Mouse (Mus musculus) G1E (cell line): ENCODE measurements around the gene Afdn.

Experiments used
- CTCF ChIP-seq: IDR thresholded peaks from 2 replicates; pipeline ENCODE4 v1.5.1; 2012; ENCODE audit warnings: low read depth, low read length, inconsistent platforms, mixed read lengths
- GATA1 ChIP-seq: IDR thresholded peaks from 2 replicates; pipeline ENCODE4 v1.6.1; 2012; ENCODE audit warnings: borderline replicate concordance, low read length, inconsistent platforms, mixed read lengths

GRCm38 (mm10) chr17:13721372-13721771, 39.0 kb upstream of the Afdn start:
- no peak for TF ChIP-seq CTCF
- TF ChIP-seq GATA1, result no peak
